Comparison of ENCODE assay signal across 18 mouse cellular contexts in genomic region chr19:46879876-46880275, GRCm38 (mm10).
DNase-seq lines count a peak whose midpoint lies in the region; ATAC-seq and TF ChIP-seq lines count a peak whose summit lies in the region.
"Had no signal": no experiment of that assay in that cellular context is flagged by ENCODE, and none has a peak within 500 bp of the region (broad histone marks: within the 10 kb centered on the region; RNA-seq: fewer than 3 reads in every experiment).

No protein-coding gene starts in this region.

- no peak overlapping the region for H3K4me2 ChIP-seq in kidney, embryonic 16.5 days (replicated peaks; ENCODE audit: low read depth, low read length)
- H3K4me2 ChIP-seq: embryonic facial prominence, embryonic 13.5 days; forebrain, embryonic 12.5 days; heart, embryonic 11.5 days; heart, embryonic 15.5 days had no signal

- H3K36me3 ChIP-seq in kidney, embryonic 16.5 days (ENCODE audit: insufficient read depth, low read length), result 0 out of 2 replicates have a peak, but pooled peaks cover 2% of the 10 kb centered on the region

- no peak for DNase-seq in layer of hippocampus, adult 2 months (ENCODE audit: low spot score in 2 of 2)
- DNase-seq in layer of hippocampus, adult 8-10 months (ENCODE audit: low spot score in 2 of 2), result no peak
- peak; percentile 64 to 83 for DNase-seq in kidney, postnatal 25 days
- DNase-seq in left cerebral cortex, postnatal 10 days (ENCODE audit: extremely low spot score in 1 of 2, low spot score in 2 of 2), result no peak
- no peak for DNase-seq in ovary, postnatal 14 days (ENCODE audit: low spot score)
- DNase-seq: adrenal gland, adult 2 months; adrenal gland, postnatal 25 days; cerebellum, postnatal 36 days; gastrocnemius, postnatal 14 days; heart, adult 2 months; heart, postnatal 14 days had no signal

- peak; percentile 77 for ATAC-seq in kidney, embryonic 16.5 days (ENCODE audit: low FRiP score, low TSS enrichment)
- ATAC-seq: forebrain, embryonic 16.5 days had no signal

- H3K4me1 ChIP-seq in kidney, embryonic 16.5 days (ENCODE audit: insufficient read depth, low read length), result 0 out of 2 replicates have a peak, but pooled peaks cover 3% of the 10 kb centered on the region
- H3K4me1 ChIP-seq: embryonic facial prominence, embryonic 13.5 days; forebrain, embryonic 12.5 days; heart, embryonic 15.5 days had no signal

- 94% methylated on average over 2 of the region's 2 CpGs for WGBS in kidney, embryonic 16.5 days

- no peak overlapping the region for H3K4me3 ChIP-seq in layer of hippocampus, adult 2 months
- H3K4me3 ChIP-seq in kidney, embryonic 16.5 days (ENCODE audit: low read length), result no peak overlapping the region
- H3K4me3 ChIP-seq: embryonic facial prominence, embryonic 13.5 days; forebrain, embryonic 12.5 days; heart, adult 2 months; heart, embryonic 15.5 days had no signal

- intact Hi-C loops in left cerebral cortex, postnatal 10 days (cut with DNase I), result loop anchor here (5.0 kb wide), 1 partner anchor 162 kb away; no protein-coding TSS in a partner anchor

- no peaks in the 10 kb centered on the region for H3K9me3 ChIP-seq in kidney, embryonic 16.5 days (ENCODE audit: low read length)
- H3K9me3 ChIP-seq: embryonic facial prominence, embryonic 13.5 days; forebrain, embryonic 12.5 days; heart, embryonic 15.5 days had no signal

- no peaks in the 10 kb centered on the region for H3K27me3 ChIP-seq in kidney, embryonic 16.5 days (ENCODE audit: insufficient read depth, low read length)
- H3K27me3 ChIP-seq: CH12.LX; embryonic facial prominence, embryonic 13.5 days; forebrain, embryonic 12.5 days; heart, embryonic 15.5 days had no signal

- peak overlapping the region; percentile 52; the same call in 1 of the 2 replicates for H3K27ac ChIP-seq in layer of hippocampus, adult 2 months
- no peak overlapping the region for H3K27ac ChIP-seq in kidney, embryonic 16.5 days (ENCODE audit: low read length)
- H3K27ac ChIP-seq: embryonic facial prominence, embryonic 13.5 days; forebrain, embryonic 12.5 days; heart, adult 2 months; heart, embryonic 15.5 days had no signal

- TF ChIP-seq CTCF in layer of hippocampus, adult 2 months (conservative IDR thresholded peaks at IDR 0.05), result no peak

- no peak overlapping the region for H3K9ac ChIP-seq in kidney, embryonic 16.5 days (replicated peaks; ENCODE audit: low read length)
- H3K9ac ChIP-seq: embryonic facial prominence, embryonic 13.5 days; forebrain, embryonic 12.5 days; heart, embryonic 15.5 days had no signal

Comparison
In these comparisons a context has a peak if more than half of its experiments do, and no peak if none do; other contexts are left out.
1. DNase-seq: peak in kidney, postnatal 25 days (2 of 2); none in layer of hippocampus, adult 2 months (0 of 2), layer of hippocampus, adult 8-10 months (0 of 2), left cerebral cortex, postnatal 10 days (0 of 2) and ovary, postnatal 14 days (single experiment).